Mouse (Mus musculus) hindbrain, postnatal 0 days (tissue): ENCODE results near the gene Dop1a. TPM values are rescaled to one million over a fixed set of nuclear protein-coding genes. Genes with fewer than 3 reads are reported as not detected.

Experiments used
- ATAC-seq: fragments of 200-750 bp; cut with Nextera tagmentation; 2 replicates; pipeline ENCODE4 v1.8.0; 2017; ENCODE audit warnings: mild to moderate bottlenecking, moderate TSS enrichment, moderate library complexity
- DNase-seq: peaks from one replicate; pipeline ENCODE4 v3.0.0-alpha.2; 2015; ENCODE audit warnings: low spot score
- H3K27ac ChIP-seq: fragments of 300-500 bp; sonication (generic); 2 replicates; pipeline ENCODE4 v1.5.1; 2014; ENCODE audit warnings: mild to moderate bottlenecking
- H3K27me3 ChIP-seq: fragments of 300-500 bp; sonication (generic); 2 replicates; pipeline ENCODE4 v1.6.1; 2014; ENCODE audit warnings: low read length, mixed read lengths; ENCODE audit not compliant: insufficient read depth
- H3K36me3 ChIP-seq: fragments of 300-500 bp; sonication (generic); 2 replicates; pipeline ENCODE4 v1.6.1; 2014; ENCODE audit warnings: low read length, mixed read lengths; ENCODE audit not compliant: insufficient read depth
- H3K4me1 ChIP-seq: fragments of 300-500 bp; sonication (generic); 2 replicates; pipeline ENCODE4 v1.6.1; 2014; ENCODE audit warnings: antibody characterized with exemption, low read length, mixed read lengths; ENCODE audit not compliant: insufficient read depth
- H3K4me2 ChIP-seq: fragments of 300-500 bp; sonication (generic); 2 replicates; pipeline ENCODE4 v1.6.1; 2014; ENCODE audit warnings: low read depth, mild to moderate bottlenecking, low read length, moderate library complexity, mixed read lengths
- H3K4me3 ChIP-seq: fragments of 300-500 bp; sonication (generic); 2 replicates; pipeline ENCODE4 v1.5.1; 2014; ENCODE audit warnings: low read length
- H3K9ac ChIP-seq: fragments of 300-500 bp; sonication (generic); replicated peaks from 2 replicates; pipeline ENCODE4 v1.6.1; 2014; ENCODE audit warnings: mild to moderate bottlenecking, low read length, moderate library complexity, mixed read lengths
- H3K9me3 ChIP-seq: fragments of 300-500 bp; sonication (generic); 2 replicates; pipeline ENCODE4 v1.6.1; 2016; ENCODE audit warnings: low read length, mixed read lengths
- CTCF ChIP-seq: IDR thresholded peaks from 2 replicates; pipeline ENCODE4 v1.5.1; 2016; ENCODE audit warnings: antibody characterized with exemption, control low read depth, low read depth
- WGBS: fragments of 180-500 bp; shearing (Covaris S2); extraction: QIAGEN DNeasy Blood & Tissue Kit; methylation state at CpG from one replicate; pipeline ENCODE4 v1.1.7; 2014; 5-methylcytosine and 5-hydroxymethylcytosine counted together
- polyA plus RNA-seq: library from polyadenylated mRNA; unstranded; fragments of >200 nt; fragmentation: Nextera tagmentation; extraction: Ambion mirVana; gene quantifications from 2 replicates; pipeline ENCODE4 v1.2.1, GENCODE M21; 2015
- total RNA-seq: library from RNA; depleted of rRNA; stranded (reverse); fragments of >200 nt; gene quantifications from 2 replicates; pipeline ENCODE4 v1.2.3, GENCODE M21; 2014

Dop1a gene
- total and polyA plus RNA-seq, 2 experiments from 2014 or later = 23.9 to 50.9 TPM

DNA sequence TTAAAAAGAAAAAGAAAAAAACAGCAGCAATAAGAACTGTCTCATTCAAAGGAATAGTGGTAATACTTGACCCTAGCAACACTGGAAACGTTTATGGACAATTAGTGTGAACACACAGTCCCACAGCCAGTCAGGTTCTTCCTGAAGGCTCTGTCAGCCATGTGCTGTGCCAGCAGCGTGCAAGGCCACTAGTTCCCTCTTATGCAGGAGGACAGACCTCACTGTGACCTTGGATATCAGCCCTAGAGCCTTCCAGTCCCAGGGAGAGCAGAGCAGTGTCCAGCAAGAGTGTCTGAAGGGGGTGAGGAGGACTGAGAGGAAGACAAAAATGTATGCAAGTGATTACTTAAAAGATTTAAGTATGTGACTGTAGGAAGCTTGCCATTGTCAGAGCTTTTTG is 58.6 kb downstream of the Dop1a start:
- DNase-seq (no peak), ATAC-seq (no peak)
- Histone ChIP-seq H3K4me3 (no peak overlapping the region), H3K4me2 (no peak overlapping the region), H3K27me3 (no peaks in the 10 kb centered on the region), H3K4me1 (no peaks in the 10 kb centered on the region), H3K9ac (no peak overlapping the region), H3K36me3 (peaks cover 31% of the 10 kb centered on the region), H3K9me3 (no peaks in the 10 kb centered on the region), H3K27ac (no peak overlapping the region)
- 52% methylated on average over 2 of the region's 2 CpGs for WGBS
- no peak for TF ChIP-seq CTCF

GRCm38 (mm10) chr9:86534071-86534470 is 67.1 kb downstream of the Dop1a start:
- WGBS = 92% methylated on average over 5 of the region's 5 CpGs
- DNase-seq = no peak
- Histone ChIP-seq H3K36me3 (peaks cover 34% of the 10 kb centered on the region), H3K9ac (no peak overlapping the region), H3K4me1 (no peaks in the 10 kb centered on the region), H3K27me3 (no peaks in the 10 kb centered on the region), H3K4me3 (no peak overlapping the region), H3K27ac (no peak overlapping the region), H3K4me2 (no peak overlapping the region), H3K9me3 (no peaks in the 10 kb centered on the region)
- no peak for TF ChIP-seq CTCF
- no peak for ATAC-seq

DNA sequence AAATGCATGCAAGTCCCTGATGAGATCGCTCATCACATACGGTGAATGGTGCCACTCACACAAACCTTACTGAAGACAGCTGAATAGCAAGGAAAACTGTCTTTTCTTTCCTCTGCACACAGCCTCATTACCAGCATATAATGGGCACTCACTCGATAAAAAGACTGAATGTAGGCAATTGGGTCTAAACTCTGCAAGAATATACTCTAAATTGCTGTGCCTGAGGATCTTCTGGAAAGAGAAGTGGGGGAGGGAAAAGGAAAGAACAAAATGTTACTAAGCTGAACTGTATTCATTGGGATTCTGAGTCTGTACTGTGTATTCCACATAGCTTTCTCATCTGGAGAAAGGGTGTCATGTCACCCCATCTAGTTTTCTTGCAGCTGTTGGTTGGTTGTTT is 76.5 kb downstream of the Dop1a start:
- H3K36me3 ChIP-seq = peaks cover 22% of the 10 kb centered on the region; the same call in 1 of the 2 replicates
- 82% methylated on average over 3 of the region's 3 CpGs for WGBS
- no peak overlapping the region for H3K4me2 ChIP-seq
- no peak for DNase-seq
- no peak for ATAC-seq
- no peak overlapping the region for H3K4me3 ChIP-seq
- no peak overlapping the region for H3K27ac ChIP-seq
- H3K4me1 ChIP-seq = no peaks in the 10 kb centered on the region
- H3K9me3 ChIP-seq = no peaks in the 10 kb centered on the region
- H3K9ac ChIP-seq = no peak overlapping the region
- TF ChIP-seq CTCF = no peak
- H3K27me3 ChIP-seq = no peaks in the 10 kb centered on the region

GRCm38 (mm10) chr9:86544559-86544958 is 77.6 kb downstream of the Dop1a start:
- Histone ChIP-seq H3K4me2 (no peak overlapping the region), H3K9ac (no peak overlapping the region), H3K36me3 (peaks cover 31% of the 10 kb centered on the region; the same call in 1 of the 2 replicates), H3K4me3 (no peak overlapping the region), H3K27me3 (no peaks in the 10 kb centered on the region), H3K9me3 (no peaks in the 10 kb centered on the region), H3K4me1 (no peaks in the 10 kb centered on the region), H3K27ac (no peak overlapping the region)
- 61% methylated on average over 1 of the region's 1 CpGs for WGBS
- TF ChIP-seq CTCF = no peak
- DNase-seq (no peak), ATAC-seq (no peak)

GRCm38 (mm10) chr9:86549637-86550162 is 82.7 kb downstream of the Dop1a start:
- no peak for TF ChIP-seq CTCF
- Histone ChIP-seq H3K4me1 (no peaks in the 10 kb centered on the region), H3K9ac (no peak overlapping the region), H3K27me3 (no peaks in the 10 kb centered on the region), H3K4me3 (no peak overlapping the region), H3K27ac (no peak overlapping the region), H3K36me3 (peaks cover 49% of the 10 kb centered on the region), H3K9me3 (no peaks in the 10 kb centered on the region), H3K4me2 (no peak overlapping the region)
- WGBS = 91% methylated on average over 5 of the region's 5 CpGs
- DNase-seq (no peak), ATAC-seq (no peak)

DNA sequence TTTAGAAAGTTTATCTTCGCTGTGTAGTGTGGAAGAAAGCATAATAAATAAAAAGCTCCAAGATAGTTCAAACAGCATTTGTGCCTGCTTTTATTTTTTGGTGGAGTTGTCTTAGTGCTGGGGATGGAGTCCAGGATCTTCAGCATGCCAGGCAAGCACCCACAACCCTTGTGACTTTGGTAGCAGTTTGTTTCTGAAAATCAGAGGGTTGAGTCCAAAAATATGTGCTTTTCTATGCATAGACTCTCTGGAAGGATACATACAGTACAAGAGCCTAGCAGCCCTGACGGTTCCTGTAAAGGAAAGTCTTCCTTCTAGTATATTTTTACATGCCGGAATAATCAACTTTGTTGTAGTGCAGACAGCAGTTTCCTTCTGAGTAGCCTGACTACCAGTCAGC is 83.8 kb downstream of the Dop1a start:
- DNase-seq (no peak), ATAC-seq (no peak)
- Histone ChIP-seq H3K4me3 (no peak overlapping the region), H3K36me3 (peaks cover 48% of the 10 kb centered on the region), H3K9me3 (no peaks in the 10 kb centered on the region), H3K4me1 (no peaks in the 10 kb centered on the region), H3K9ac (no peak overlapping the region), H3K27me3 (no peaks in the 10 kb centered on the region), H3K27ac (no peak overlapping the region), H3K4me2 (no peak overlapping the region)
- WGBS = 96% methylated on average over 3 of the region's 3 CpGs
- TF ChIP-seq CTCF = no peak

DNA sequence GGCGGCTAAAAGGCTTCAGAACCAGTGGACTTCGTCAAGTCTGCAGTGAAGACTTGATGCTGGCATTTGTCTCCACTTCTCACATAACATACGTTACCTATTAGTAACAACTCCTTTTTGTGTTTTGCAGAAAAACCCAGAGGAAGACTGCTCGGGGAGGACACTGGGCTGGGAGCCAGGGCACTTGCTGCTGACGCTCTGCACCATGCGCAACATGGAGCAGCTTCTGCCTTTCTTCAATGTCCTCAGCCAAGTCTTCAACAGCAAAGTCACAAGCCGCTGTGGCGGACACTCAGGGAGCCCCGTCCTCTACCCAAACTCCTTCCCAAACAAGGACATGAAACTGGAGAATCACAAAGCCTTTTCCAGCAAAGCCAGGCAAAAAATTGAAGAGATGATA is 86.9 kb downstream of the Dop1a start:
- Histone ChIP-seq H3K4me2 (no peak overlapping the region), H3K36me3 (peaks cover 51% of the 10 kb centered on the region), H3K9me3 (no peaks in the 10 kb centered on the region), H3K27me3 (no peaks in the 10 kb centered on the region), H3K27ac (no peak overlapping the region), H3K4me1 (no peaks in the 10 kb centered on the region), H3K9ac (no peak overlapping the region), H3K4me3 (no peak overlapping the region)
- ATAC-seq (no peak), DNase-seq (no peak)
- WGBS = 75% methylated on average over 9 of the region's 9 CpGs
- no peak for TF ChIP-seq CTCF
